Mouse (Mus musculus) neural tube, embryonic 15.5 days (tissue): ENCODE measurements around the gene Psmd8. TPM values are rescaled to one million over a fixed set of nuclear protein-coding genes. Genes with fewer than 3 reads are reported as not detected.
"Not testable (repeated sequence)": the region's sequence is repeated elsewhere in the genome, so short reads cannot be mapped to it uniquely, and the experiment has no call there.

ENCODE experiments used
- ATAC-seq: fragments of 200-750 bp; cut with Nextera tagmentation; 2 replicates; pipeline ENCODE4 v1.8.0; 2017; ENCODE audit warnings: mild to moderate bottlenecking, moderate TSS enrichment, moderate library complexity; ENCODE audit not compliant: low FRiP score
- H3K27ac ChIP-seq: fragments of 300-500 bp; sonication (generic); replicated peaks from 2 replicates; pipeline ENCODE4 v1.5.1; 2015; ENCODE audit warnings: mild to moderate bottlenecking, inconsistent platforms
- H3K27me3 ChIP-seq: fragments of 300-500 bp; sonication (generic); replicated peaks from 2 replicates; pipeline ENCODE4 v1.6.1; 2015; ENCODE audit warnings: inconsistent platforms
- H3K36me3 ChIP-seq: fragments of 300-500 bp; sonication (generic); 2 replicates; pipeline ENCODE4 v1.6.1; 2015; ENCODE audit warnings: inconsistent platforms
- H3K4me1 ChIP-seq: fragments of 300-500 bp; sonication (generic); 2 replicates; pipeline ENCODE4 v1.6.1; 2015; ENCODE audit warnings: inconsistent platforms
- H3K4me2 ChIP-seq: fragments of 300-500 bp; sonication (generic); 2 replicates; pipeline ENCODE4 v1.6.1; 2015; ENCODE audit warnings: inconsistent platforms, mild to moderate bottlenecking, moderate library complexity
- H3K4me3 ChIP-seq: fragments of 300-500 bp; sonication (generic); replicated peaks from 2 replicates; pipeline ENCODE4 v1.5.1; 2015; ENCODE audit warnings: mild to moderate bottlenecking, inconsistent platforms
- H3K9ac ChIP-seq: fragments of 300-500 bp; sonication (generic); replicated peaks from 2 replicates; pipeline ENCODE4 v1.6.1; 2015; ENCODE audit warnings: mild to moderate bottlenecking, inconsistent platforms
- H3K9me3 ChIP-seq: fragments of 300-500 bp; sonication (generic); replicated peaks from 2 replicates; pipeline ENCODE4 v1.6.1; 2016; ENCODE audit warnings: inconsistent platforms
- WGBS: fragments of 180-500 bp; shearing (Covaris S2); methylation state at CpG from one replicate; pipeline ENCODE4 v1.1.7; 2015; ENCODE audit warnings: mixed read lengths; 5-methylcytosine and 5-hydroxymethylcytosine counted together
- polyA plus RNA-seq: library from polyadenylated mRNA; unstranded; fragments of >200 nt; fragmentation: Nextera tagmentation; extraction: Ambion mirVana; gene quantifications from 2 replicates; pipeline ENCODE4 v1.2.1, GENCODE M21; 2015

Psmd8 gene
- polyA plus RNA-seq = 266 and 278 TPM in 2 replicates

DNA sequence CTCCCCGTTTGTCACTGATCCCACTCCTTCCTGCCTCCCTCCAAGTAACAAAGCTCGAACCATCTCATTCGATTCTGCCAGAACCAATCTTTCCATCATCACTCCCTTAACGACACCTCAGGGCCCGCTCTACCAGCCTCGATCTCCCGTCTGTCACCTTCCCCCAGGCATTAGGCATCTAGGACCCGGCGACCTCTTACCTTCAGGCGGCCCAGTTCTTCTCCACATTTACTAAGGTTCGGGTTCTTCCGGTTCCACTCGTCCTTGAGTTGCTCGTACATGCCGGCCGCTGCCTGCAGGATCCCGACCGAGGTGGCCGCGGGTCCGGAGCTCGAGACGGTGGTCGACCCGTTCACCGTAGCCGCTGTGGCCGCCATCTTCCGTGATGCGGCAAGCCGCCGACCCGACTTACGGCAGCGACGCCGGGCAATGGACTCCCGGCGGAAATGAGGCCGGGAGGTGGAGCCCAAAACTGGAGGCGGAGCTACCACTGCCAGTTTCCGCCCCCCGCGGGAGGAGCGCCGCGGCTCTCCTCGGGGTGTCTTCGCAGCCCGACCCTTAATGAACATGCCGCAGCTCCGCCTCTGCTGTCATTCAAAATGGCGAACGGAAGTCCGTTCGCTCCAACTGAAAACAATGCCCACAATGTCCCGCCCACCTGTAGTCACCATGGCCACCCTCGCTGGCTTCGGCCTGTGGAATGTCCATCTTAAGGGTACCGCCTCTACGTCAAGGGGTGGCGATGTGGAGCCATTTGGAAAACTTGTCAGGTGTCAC lies at the start of gene Psmd8:
Psmd8 (minus strand) TSS at position 625 of the 777 bp plus-strand sequence.
- Histone ChIP-seq H3K27ac (peak within 1 kb of the TSS; percentile 81), H3K9me3 (no peaks in the 10 kb centered on the region), H3K9ac (peak within 1 kb of the TSS; percentile 65), H3K4me2 (peak within 1 kb of the TSS; percentile 61), H3K4me3 (peak within 1 kb of the TSS; percentile 55), H3K27me3 (peaks cover 10% of the 10 kb centered on the region; the same call in 1 of the 2 replicates), H3K36me3 (peaks cover 20% of the 10 kb centered on the region), H3K4me1 (peaks cover 18% of the 10 kb centered on the region)
- ATAC-seq = peak; percentile 96
- under 1% methylated on average over 62 of the region's 62 CpGs for WGBS

DNA sequence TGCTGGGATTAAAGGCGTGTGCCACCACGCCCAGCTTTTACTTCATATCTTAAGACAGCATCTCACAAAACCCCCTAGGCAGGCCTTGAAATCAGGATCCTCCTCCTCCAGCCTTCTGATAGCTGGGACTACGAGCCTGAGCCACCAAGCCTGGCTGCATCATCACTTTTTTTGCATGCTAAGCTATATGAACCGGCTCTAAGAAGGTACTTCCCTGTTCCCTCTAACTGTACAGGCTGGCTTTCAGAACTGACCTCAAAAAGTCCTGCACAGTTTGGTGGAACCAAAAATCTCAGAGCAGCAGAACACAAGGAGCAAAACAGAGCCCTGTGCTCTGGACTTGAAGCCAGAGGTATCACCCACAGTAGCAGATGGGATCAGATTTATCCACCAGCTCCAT lies 47.7 kb upstream of the Psmd8 start:
- H3K9me3 ChIP-seq = no peaks in the 10 kb centered on the region
- no peak overlapping the region for H3K27ac ChIP-seq
- H3K36me3 ChIP-seq = no peaks in the 10 kb centered on the region
- peaks cover 35% of the 10 kb centered on the region for H3K27me3 ChIP-seq
- H3K4me3 ChIP-seq = no peak overlapping the region
- ATAC-seq = no peak
- no peak overlapping the region for H3K4me2 ChIP-seq
- 81% methylated on average over 4 of the region's 4 CpGs for WGBS
- peaks cover 20% of the 10 kb centered on the region for H3K4me1 ChIP-seq
- H3K9ac ChIP-seq = no peak overlapping the region

DNA sequence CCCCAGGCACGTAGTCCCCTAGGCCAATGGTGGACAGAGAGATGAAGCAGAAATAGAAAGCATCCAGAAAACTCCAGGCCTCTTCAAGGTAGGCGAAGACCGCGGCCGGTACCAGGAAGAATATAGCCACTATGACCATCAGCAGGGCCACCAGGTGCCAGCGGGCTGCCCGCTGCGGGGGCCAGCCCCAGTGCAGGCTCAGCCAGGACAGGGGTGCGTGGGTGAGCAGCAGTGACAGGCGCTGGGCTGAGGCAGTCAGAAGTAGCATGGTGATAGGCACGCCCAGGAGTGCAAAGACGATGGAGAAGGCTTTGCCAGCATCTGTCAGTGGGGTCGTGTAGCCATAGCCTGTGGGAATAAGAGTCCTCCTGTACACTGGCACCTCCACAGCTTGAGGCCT lies 45.0 kb upstream of the Psmd8 start:
- no peak overlapping the region for H3K27ac ChIP-seq
- H3K9ac ChIP-seq = no peak overlapping the region
- peak overlapping the region; percentile 5; the same call in 1 of the 2 replicates for H3K4me3 ChIP-seq

DNA sequence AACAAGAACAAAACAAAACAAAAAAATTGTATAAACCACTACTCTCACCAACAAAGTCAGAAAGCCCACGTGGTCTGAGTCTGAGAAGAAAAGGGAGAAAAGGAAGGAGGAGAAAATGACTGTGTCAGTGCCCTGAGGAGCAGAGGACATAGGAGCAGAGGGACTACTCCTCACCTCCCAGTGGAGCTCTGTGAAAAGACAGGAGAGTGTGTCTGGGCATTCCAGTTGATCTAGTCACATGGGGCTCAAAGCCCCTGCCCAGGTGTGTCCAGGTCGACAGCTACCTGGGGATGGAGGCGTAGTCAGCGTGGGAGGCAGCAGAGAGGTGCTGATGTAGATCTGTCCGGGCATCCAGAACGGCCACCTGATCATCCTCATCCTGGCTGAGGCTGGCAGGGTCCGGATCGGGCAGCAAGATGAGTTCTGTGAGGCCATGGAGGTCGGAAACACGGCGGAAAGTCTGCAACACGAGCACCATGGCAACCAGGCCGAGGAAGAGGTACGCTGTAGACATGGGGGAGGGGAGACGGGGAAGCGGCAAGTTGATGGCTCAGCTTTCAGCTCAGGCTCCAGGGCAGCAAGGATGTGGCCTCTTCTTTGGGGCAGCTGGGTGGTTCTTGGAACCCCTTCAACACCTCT lies 44.4 kb upstream of the Psmd8 start:
- peaks cover 11% of the 10 kb centered on the region for H3K4me1 ChIP-seq
- ATAC-seq = peak; percentile 70
- H3K9me3 ChIP-seq = no peaks in the 10 kb centered on the region
- no peak overlapping the region for H3K27ac ChIP-seq
- H3K27me3 ChIP-seq = peaks cover 4% of the 10 kb centered on the region
- H3K36me3 ChIP-seq = no peaks in the 10 kb centered on the region
- 14% methylated on average over 16 of the region's 16 CpGs for WGBS
- H3K4me2 ChIP-seq = peak overlapping the region; percentile 35
- peak overlapping the region; percentile 5; the same call in 1 of the 2 replicates for H3K4me3 ChIP-seq
- H3K9ac ChIP-seq = 0 out of 2 replicates have a peak overlapping the region, but pooled peaks have one; percentile 26

More for the DNA sequence above, 45.0 kb upstream of the Psmd8 start:
- H3K36me3 ChIP-seq = no peaks in the 10 kb centered on the region
- ATAC-seq = no peak
- no peaks in the 10 kb centered on the region for H3K9me3 ChIP-seq
- peaks cover 10% of the 10 kb centered on the region for H3K27me3 ChIP-seq
- WGBS = 82% methylated on average over 13 of the region's 13 CpGs
- H3K4me2 ChIP-seq = peak overlapping the region; percentile 35
- peaks cover 11% of the 10 kb centered on the region for H3K4me1 ChIP-seq

DNA sequence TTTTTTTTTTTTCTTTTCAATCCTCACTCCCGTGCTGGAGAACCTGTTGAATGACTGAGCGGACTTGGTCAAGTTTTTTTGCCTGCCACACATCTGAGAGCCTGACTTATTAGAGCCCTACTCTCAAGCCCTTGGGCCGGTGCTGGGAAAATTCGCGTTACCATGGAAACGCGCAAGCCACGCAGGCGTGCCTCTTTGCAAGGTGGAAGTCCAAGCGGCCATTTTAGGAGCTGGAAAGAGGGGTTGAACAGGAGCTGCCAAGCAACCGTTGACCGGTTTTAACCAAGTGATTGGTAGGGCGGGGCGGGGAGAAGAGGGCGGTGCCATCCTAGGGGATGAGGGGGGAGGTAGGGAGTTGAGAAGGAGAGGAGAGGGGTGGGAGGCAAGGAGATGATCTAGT lies 34.3 kb upstream of the Psmd8 start:
- Histone ChIP-seq H3K4me1 (peaks cover 19% of the 10 kb centered on the region), H3K4me3 (no peak overlapping the region), H3K36me3 (no peaks in the 10 kb centered on the region), H3K27me3 (peaks cover 8% of the 10 kb centered on the region; the same call in 1 of the 2 replicates), H3K9ac (no peak overlapping the region), H3K9me3 (no peaks in the 10 kb centered on the region), H3K27ac (no peak overlapping the region), H3K4me2 (no peak overlapping the region)
- WGBS = 44% methylated on average over 15 of the region's 15 CpGs
- ATAC-seq = no peak

DNA sequence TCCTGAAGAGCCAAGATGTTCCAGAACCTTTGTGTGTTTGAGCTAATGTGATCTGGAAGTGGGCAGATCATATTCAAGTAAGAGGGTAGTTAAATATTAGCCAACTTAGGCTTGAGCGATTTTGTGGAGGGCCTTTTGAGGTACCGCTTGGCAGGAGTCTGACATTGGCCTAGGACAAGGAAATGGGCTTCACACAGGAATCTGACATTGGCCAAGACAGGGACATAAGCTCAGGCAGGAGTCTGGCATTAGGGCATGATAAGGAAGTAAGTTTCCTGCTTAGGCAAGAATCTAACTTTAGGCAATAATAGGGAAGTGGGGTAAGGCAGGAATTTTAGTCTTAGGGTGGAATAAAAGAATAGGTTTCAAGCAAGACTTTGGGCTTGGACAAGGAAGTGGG lies 33.7 kb upstream of the Psmd8 start:
- no peak overlapping the region for H3K27ac ChIP-seq
- H3K36me3 ChIP-seq = no peaks in the 10 kb centered on the region
- WGBS = 43% methylated on average over 2 of the region's 2 CpGs
- peak overlapping the region; percentile 54 for H3K4me2 ChIP-seq
- H3K9me3 ChIP-seq = no peaks in the 10 kb centered on the region
- peaks cover 8% of the 10 kb centered on the region; the same call in 1 of the 2 replicates for H3K27me3 ChIP-seq
- H3K4me1 ChIP-seq = peaks cover 19% of the 10 kb centered on the region
- H3K9ac ChIP-seq = no peak overlapping the region
- ATAC-seq = peak; percentile 16; the same call in 1 of the 2 replicates
- no peak overlapping the region for H3K4me3 ChIP-seq

DNA sequence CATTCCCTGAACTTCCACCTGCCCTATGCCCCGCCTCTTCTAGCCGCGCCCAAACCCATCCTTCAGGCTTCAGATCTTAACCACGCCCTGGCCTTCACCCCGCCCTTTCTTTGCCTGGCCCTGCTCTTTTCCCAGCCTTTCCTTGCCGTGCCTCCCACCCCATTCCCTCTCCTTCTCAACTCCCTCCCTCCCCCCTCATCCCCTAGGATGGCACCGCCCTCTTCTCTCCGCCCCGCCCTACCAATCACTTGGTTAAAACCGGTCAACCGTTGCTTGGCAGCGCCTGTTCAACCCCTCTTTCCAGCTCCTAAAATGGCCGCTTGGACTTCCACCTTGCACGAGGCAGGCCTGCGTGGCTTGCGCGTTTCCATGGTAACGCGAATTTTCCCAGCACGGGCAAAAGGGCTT lies 33.2 kb upstream of the Psmd8 start, which contains the start of gene Catsperg1:
Catsperg1 (minus strand) TSS at position 361 of the 408 bp plus-strand sequence.
- no peak within 1 kb of the TSS for H3K9ac ChIP-seq
- H3K36me3 ChIP-seq = no peaks in the 10 kb centered on the region
- no peaks in the 10 kb centered on the region for H3K9me3 ChIP-seq
- peaks cover 8% of the 10 kb centered on the region; the same call in 1 of the 2 replicates for H3K27me3 ChIP-seq
- peak within 1 kb of the TSS; percentile 54 for H3K4me2 ChIP-seq
- H3K27ac ChIP-seq = no peak within 1 kb of the TSS
- peak; percentile 81 for ATAC-seq
- 2% methylated on average over 20 of the region's 20 CpGs for WGBS
- peak within 1 kb of the TSS; percentile 29 for H3K4me3 ChIP-seq
- peaks cover 19% of the 10 kb centered on the region for H3K4me1 ChIP-seq

DNA sequence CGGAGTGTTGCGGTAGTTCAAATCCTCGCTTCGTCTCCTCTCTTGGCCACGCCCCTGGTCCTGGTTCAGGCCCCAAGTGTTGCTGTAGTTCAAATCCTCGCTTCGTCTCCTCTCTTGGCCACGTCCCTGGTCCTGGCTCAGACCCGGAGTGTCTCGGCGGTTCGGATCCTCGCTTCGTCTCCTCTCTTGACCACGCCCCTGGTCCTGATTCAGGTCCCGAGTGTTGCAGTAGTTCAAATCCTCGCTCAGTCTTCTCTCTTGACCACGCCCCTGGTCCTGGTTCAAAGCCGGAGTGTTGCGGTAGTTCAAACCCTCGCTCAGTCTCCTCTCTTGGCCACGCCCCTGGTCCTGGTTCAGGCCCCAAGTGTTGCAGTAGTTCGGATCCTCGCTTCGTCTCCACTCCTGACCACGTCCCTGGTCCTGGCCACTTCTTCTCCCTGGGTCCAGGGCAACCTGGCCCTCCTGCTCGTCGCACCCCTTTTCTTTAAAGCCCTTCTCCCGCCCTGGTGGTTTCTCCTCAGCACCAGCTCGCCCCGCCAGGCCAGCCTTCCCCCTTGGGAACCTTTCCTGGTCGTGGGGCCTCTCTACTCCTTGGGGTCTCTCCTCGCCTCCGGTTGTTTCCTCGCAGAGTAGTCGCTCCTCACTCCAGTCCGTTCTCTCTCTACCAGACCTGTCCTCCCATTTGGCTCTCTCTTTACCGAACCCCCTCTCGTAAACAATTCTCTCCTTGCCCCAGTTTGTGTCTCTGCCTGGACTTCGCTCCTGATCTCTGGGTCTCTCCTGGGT lies 32.5 kb upstream of the Psmd8 start:
- H3K36me3 ChIP-seq, H3K9me3 ChIP-seq, H3K27ac ChIP-seq, H3K27me3 ChIP-seq, H3K9ac ChIP-seq: not testable (repeated sequence)
- ATAC-seq = peak; percentile 18; the same call in 1 of the 2 replicates
- 15% methylated on average over 40 of the region's 40 CpGs for WGBS
- peak overlapping the region; percentile 29 for H3K4me3 ChIP-seq
- peaks cover 19% of the 10 kb centered on the region for H3K4me1 ChIP-seq
- peak overlapping the region; percentile 54 for H3K4me2 ChIP-seq

DNA sequence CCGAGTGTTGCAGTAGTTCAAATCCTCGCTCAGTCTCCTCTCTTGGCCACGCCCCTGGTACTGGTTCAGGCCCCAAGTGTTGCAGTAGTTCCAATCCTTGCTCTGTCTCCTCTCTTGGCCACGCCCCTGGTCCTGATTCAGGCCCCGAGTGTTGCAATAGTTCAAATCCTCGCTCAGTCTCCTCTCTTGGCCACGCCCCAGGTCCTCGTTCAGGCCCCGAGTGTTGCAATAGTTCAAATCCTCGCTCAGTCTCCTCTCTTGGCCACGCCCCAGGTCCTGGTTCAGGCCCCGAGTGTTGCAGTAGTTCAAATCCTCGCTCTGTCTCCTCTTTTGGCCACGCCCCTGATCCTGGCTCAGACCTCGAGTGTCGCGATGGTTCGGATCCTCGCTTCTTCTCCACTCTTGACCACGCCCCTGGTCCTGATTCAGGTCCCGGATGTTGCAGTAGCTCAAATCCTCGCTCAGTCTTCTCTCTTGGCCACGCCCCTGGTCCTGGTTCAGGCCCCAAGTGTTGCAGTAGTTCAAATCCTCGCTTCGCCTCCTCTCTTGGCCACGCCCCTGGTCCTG lies 31.8 kb upstream of the Psmd8 start:
- WGBS = 14% methylated on average over 26 of the region's 26 CpGs
- no peaks in the 10 kb centered on the region for H3K36me3 ChIP-seq
- H3K27me3 ChIP-seq = peaks cover 8% of the 10 kb centered on the region; the same call in 1 of the 2 replicates

DNA sequence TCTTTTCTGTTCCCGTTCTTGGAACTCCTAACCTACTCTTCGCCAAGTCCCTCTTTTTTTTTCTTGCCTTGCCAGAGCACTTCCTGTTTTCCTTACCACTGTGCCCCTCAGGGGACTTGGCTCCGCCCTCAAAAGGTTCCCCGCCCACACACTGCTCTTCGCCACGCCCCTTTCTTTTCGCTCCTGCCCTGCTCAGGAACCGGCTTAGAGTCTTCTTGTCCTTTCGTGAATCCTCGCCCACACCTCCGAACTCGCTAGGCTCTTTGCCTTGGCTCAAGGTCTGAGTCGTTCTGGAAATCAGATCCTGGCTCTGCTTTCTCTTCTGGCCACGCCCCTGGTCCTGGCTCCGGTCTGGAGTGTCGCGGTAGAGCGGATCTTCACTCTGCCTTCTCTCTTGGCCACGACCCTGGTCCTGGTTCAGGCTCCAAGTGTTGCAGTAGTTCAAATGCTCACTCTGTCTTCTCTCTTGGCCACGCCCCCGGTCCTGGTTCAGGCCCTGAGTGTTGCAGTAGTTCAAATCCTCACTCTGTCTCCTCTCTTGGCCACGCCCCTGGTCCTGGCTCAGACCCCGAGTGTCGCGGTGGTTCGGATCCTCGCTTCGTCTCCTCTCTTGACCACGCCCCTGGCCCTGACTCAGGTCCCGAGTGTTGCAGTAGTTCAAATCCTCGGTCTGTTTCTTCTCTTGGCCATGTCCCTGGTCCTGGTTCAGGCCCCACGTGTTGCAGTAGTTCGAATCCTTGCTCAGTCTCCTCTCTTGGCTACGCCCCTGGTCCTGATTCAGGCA lies 31.1 kb upstream of the Psmd8 start:
- ATAC-seq = peak; percentile 54
- Histone ChIP-seq H3K4me3 (peak overlapping the region; percentile 34), H3K27me3 (peaks cover 8% of the 10 kb centered on the region; the same call in 1 of the 2 replicates), H3K4me1 (peaks cover 19% of the 10 kb centered on the region), H3K27ac (no peak overlapping the region), H3K4me2 (peak overlapping the region; percentile 54), H3K36me3 (no peaks in the 10 kb centered on the region), H3K9ac (no peak overlapping the region), H3K9me3 (no peaks in the 10 kb centered on the region)
- 4% methylated on average over 34 of the region's 34 CpGs for WGBS

More for the DNA sequence above, 31.8 kb upstream of the Psmd8 start:
- Histone ChIP-seq H3K27ac (no peak overlapping the region), H3K4me1 (peaks cover 19% of the 10 kb centered on the region), H3K9ac (no peak overlapping the region), H3K4me2 (peak overlapping the region; percentile 54), H3K4me3 (peak overlapping the region; percentile 34), H3K9me3 (no peaks in the 10 kb centered on the region)
- ATAC-seq = no peak
